Mouse (Mus musculus): Measurements from ENCODE around the gene 0610030E20Rik. TPM values are rescaled to one million over a fixed set of nuclear protein-coding genes. Genes with fewer than 3 reads are reported as not detected.

0610030E20Rik gene
- polyA plus RNA-seq, 1 experiment from 2014 or later, result 19.9 TPM

GRCm38 (mm10) chr6:72360599-72360935 lies 13.4 kb downstream of the 0610030E20Rik start:
- Histone ChIP-seq H3K4me1 (replicated peaks) (peaks cover 39% of the 10 kb centered on the region), H3K9ac (0 out of 2 replicates have a peak overlapping the region, but pooled peaks have one; percentile 6), H3K27ac (ENCODE audit: poor library complexity, severe bottlenecking) (no peak overlapping the region), H3K36me3 (peaks cover 32% of the 10 kb centered on the region), H3K27me3 (replicated peaks) (no peaks in the 10 kb centered on the region), H3K4me2 (peak overlapping the region; percentile 84), H3K9me3 (replicated peaks) (no peaks in the 10 kb centered on the region), H3K4me3 (no peak overlapping the region)
- no peak for ATAC-seq (ENCODE audit: insufficient number of reproducible peaks, low FRiP score)
- 76% methylated on average over 7 of the region's 7 CpGs for WGBS

- WGBS, result 18% methylated on average over 5 of the region's 5 CpGs
- Histone ChIP-seq H3K4me3 (peak overlapping the region; percentile 85), H3K9ac (peak overlapping the region; percentile 87), H3K36me3 (peaks cover 32% of the 10 kb centered on the region), H3K27ac (ENCODE audit: poor library complexity, severe bottlenecking) (no peak overlapping the region), H3K4me1 (replicated peaks) (peaks cover 35% of the 10 kb centered on the region), H3K4me2 (peak overlapping the region; percentile 84), H3K27me3 (replicated peaks) (no peaks in the 10 kb centered on the region), H3K9me3 (replicated peaks) (no peaks in the 10 kb centered on the region)
- ATAC-seq (ENCODE audit: insufficient number of reproducible peaks, low FRiP score), result no peak
Measured at GRCm38 (mm10) chr6:72361121-72361551, 14.0 kb downstream of the 0610030E20Rik start.

GRCm38 (mm10) chr6:72362132-72363028 lies 15.3 kb downstream of the 0610030E20Rik start:
- Histone ChIP-seq H3K27ac (ENCODE audit: poor library complexity, severe bottlenecking) (peak overlapping the region; percentile 78), H3K4me2 (peak overlapping the region; percentile 84), H3K9me3 (replicated peaks) (no peaks in the 10 kb centered on the region), H3K36me3 (peaks cover 29% of the 10 kb centered on the region), H3K27me3 (replicated peaks) (no peaks in the 10 kb centered on the region), H3K9ac (peak overlapping the region; percentile 87), H3K4me3 (peak overlapping the region; percentile 85), H3K4me1 (replicated peaks) (peaks cover 26% of the 10 kb centered on the region)
- ATAC-seq (ENCODE audit: insufficient number of reproducible peaks, low FRiP score), result peak; percentile 98
- under 1% methylated on average over 42 of the region's 42 CpGs for WGBS

- peaks cover 24% of the 10 kb centered on the region for H3K36me3 ChIP-seq
- H3K4me2 ChIP-seq, result no peak overlapping the region
- no peak for ATAC-seq (ENCODE audit: insufficient number of reproducible peaks, low FRiP score)
- H3K9me3 ChIP-seq (replicated peaks), result no peaks in the 10 kb centered on the region
- peaks cover 17% of the 10 kb centered on the region for H3K4me1 ChIP-seq (replicated peaks)
- 39% methylated on average over 7 of the region's 7 CpGs for WGBS
- H3K27me3 ChIP-seq (replicated peaks), result no peaks in the 10 kb centered on the region
- H3K9ac ChIP-seq, result no peak overlapping the region
- no peak overlapping the region for H3K27ac ChIP-seq (ENCODE audit: poor library complexity, severe bottlenecking)
- H3K4me3 ChIP-seq, result no peak overlapping the region
Measured at GRCm38 (mm10) chr6:72364009-72364408, 16.9 kb downstream of the 0610030E20Rik start.

GRCm38 (mm10) chr6:72364985-72365384 lies 17.9 kb downstream of the 0610030E20Rik start:
- Histone ChIP-seq H3K4me1 (replicated peaks) (peaks cover 23% of the 10 kb centered on the region), H3K4me2 (no peak overlapping the region), H3K9me3 (replicated peaks) (no peaks in the 10 kb centered on the region), H3K9ac (no peak overlapping the region), H3K36me3 (peaks cover 16% of the 10 kb centered on the region), H3K4me3 (no peak overlapping the region), H3K27me3 (replicated peaks) (no peaks in the 10 kb centered on the region), H3K27ac (ENCODE audit: poor library complexity, severe bottlenecking) (no peak overlapping the region)
- 68% methylated on average over 6 of the region's 6 CpGs for WGBS
- no peak for ATAC-seq (ENCODE audit: insufficient number of reproducible peaks, low FRiP score)

- H3K27ac ChIP-seq (ENCODE audit: poor library complexity, severe bottlenecking), result no peak overlapping the region
Measured at GRCm38 (mm10) chr6:72366304-72366703, 19.2 kb downstream of the 0610030E20Rik start.

GRCm38 (mm10) chr6:72366844-72367443 lies 19.8 kb downstream of the 0610030E20Rik start, which contains the start of gene Rnf181:
TSS of gene Rnf181 (minus strand) at chr6:72366956.
- WGBS, result 68% methylated on average over 4 of the region's 4 CpGs
- no peak for ATAC-seq (ENCODE audit: insufficient number of reproducible peaks, low FRiP score)
- H3K9ac ChIP-seq, result no peak within 1 kb of the TSS
- no peaks in the 10 kb centered on the region for H3K27me3 ChIP-seq (replicated peaks)
- H3K4me2 ChIP-seq, result no peak within 1 kb of the TSS
- H3K4me3 ChIP-seq, result no peak within 1 kb of the TSS
- no peaks in the 10 kb centered on the region for H3K9me3 ChIP-seq (replicated peaks)
- H3K27ac ChIP-seq (ENCODE audit: poor library complexity, severe bottlenecking), result no peak within 1 kb of the TSS
- peaks cover 24% of the 10 kb centered on the region for H3K4me1 ChIP-seq (replicated peaks)
- peaks cover 9% of the 10 kb centered on the region for H3K36me3 ChIP-seq

More at GRCm38 (mm10) chr6:72366304-72366703, 19.2 kb downstream of the 0610030E20Rik start:
- Histone ChIP-seq H3K9ac (no peak overlapping the region), H3K4me2 (no peak overlapping the region), H3K4me1 (replicated peaks) (peaks cover 24% of the 10 kb centered on the region), H3K27me3 (replicated peaks) (no peaks in the 10 kb centered on the region), H3K9me3 (replicated peaks) (no peaks in the 10 kb centered on the region), H3K36me3 (peaks cover 9% of the 10 kb centered on the region), H3K4me3 (no peak overlapping the region)
- ATAC-seq (ENCODE audit: insufficient number of reproducible peaks, low FRiP score), result no peak
- 59% methylated on average over 3 of the region's 3 CpGs for WGBS

GRCm38 (mm10) chr6:72367460-72367974 lies 20.4 kb downstream of the 0610030E20Rik start:
- H3K4me1 ChIP-seq (replicated peaks), result peaks cover 29% of the 10 kb centered on the region
- H3K4me3 ChIP-seq, result no peak overlapping the region
- no peaks in the 10 kb centered on the region for H3K9me3 ChIP-seq (replicated peaks)
- H3K27me3 ChIP-seq (replicated peaks), result no peaks in the 10 kb centered on the region
- no peak overlapping the region for H3K9ac ChIP-seq
- no peak overlapping the region for H3K4me2 ChIP-seq
- H3K27ac ChIP-seq (ENCODE audit: poor library complexity, severe bottlenecking), result no peak overlapping the region
- WGBS, result 71% methylated on average over 4 of the region's 4 CpGs
- no peak for ATAC-seq (ENCODE audit: insufficient number of reproducible peaks, low FRiP score)
- H3K36me3 ChIP-seq, result peaks cover 9% of the 10 kb centered on the region

- Histone ChIP-seq H3K4me2 (no peak overlapping the region), H3K4me1 (replicated peaks) (peaks cover 47% of the 10 kb centered on the region), H3K36me3 (peaks cover 9% of the 10 kb centered on the region), H3K9me3 (replicated peaks) (no peaks in the 10 kb centered on the region), H3K27ac (ENCODE audit: poor library complexity, severe bottlenecking) (no peak overlapping the region), H3K27me3 (replicated peaks) (no peaks in the 10 kb centered on the region), H3K4me3 (no peak overlapping the region), H3K9ac (no peak overlapping the region)
- no peak for ATAC-seq (ENCODE audit: insufficient number of reproducible peaks, low FRiP score)
- WGBS, result 74% methylated on average over 4 of the region's 4 CpGs
Measured at GRCm38 (mm10) chr6:72369557-72369956, 22.4 kb downstream of the 0610030E20Rik start.

GRCm38 (mm10) chr6:72370091-72370490 lies 23.0 kb downstream of the 0610030E20Rik start:
- no peak overlapping the region for H3K9ac ChIP-seq
- 70% methylated on average over 12 of the region's 12 CpGs for WGBS
- no peaks in the 10 kb centered on the region for H3K27me3 ChIP-seq (replicated peaks)
- ATAC-seq (ENCODE audit: insufficient number of reproducible peaks, low FRiP score), result no peak
- H3K9me3 ChIP-seq (replicated peaks), result no peaks in the 10 kb centered on the region
- H3K4me2 ChIP-seq, result no peak overlapping the region
- H3K36me3 ChIP-seq, result peaks cover 9% of the 10 kb centered on the region
- H3K4me3 ChIP-seq, result no peak overlapping the region
- H3K27ac ChIP-seq (ENCODE audit: poor library complexity, severe bottlenecking), result peak overlapping the region; percentile 89; the same call in 1 of the 2 replicates
- peaks cover 50% of the 10 kb centered on the region for H3K4me1 ChIP-seq (replicated peaks)

- no peaks in the 10 kb centered on the region for H3K27me3 ChIP-seq (replicated peaks)
- H3K27ac ChIP-seq (ENCODE audit: poor library complexity, severe bottlenecking), result peak overlapping the region; percentile 89
- ATAC-seq (ENCODE audit: insufficient number of reproducible peaks, low FRiP score), result peak; percentile 49; the same call in 1 of the 2 replicates
- peaks cover 12% of the 10 kb centered on the region for H3K36me3 ChIP-seq
- H3K4me2 ChIP-seq, result peak overlapping the region; percentile 17; the same call in 1 of the 2 replicates
- H3K9ac ChIP-seq, result no peak overlapping the region
- H3K4me1 ChIP-seq (replicated peaks), result peaks cover 50% of the 10 kb centered on the region
- no peak overlapping the region for H3K4me3 ChIP-seq
- 28% methylated on average over 5 of the region's 5 CpGs for WGBS
- no peaks in the 10 kb centered on the region for H3K9me3 ChIP-seq (replicated peaks)
Measured at GRCm38 (mm10) chr6:72371147-72371546, 24.0 kb downstream of the 0610030E20Rik start.
